Mouse (Mus musculus): ENCODE results near the gene Ell3. TPM values are rescaled to one million over a fixed set of nuclear protein-coding genes. Genes with fewer than 3 reads are reported as not detected.
"Not testable (repeated sequence)": the region's sequence is repeated elsewhere in the genome, so short reads cannot be mapped to it uniquely, and the experiment has no call there.

The Ell3 gene
- total and polyA plus RNA-seq, 3 experiments: not detected

- H3K4me3 ChIP-seq (ENCODE audit: control insufficient read depth in 1 of 2, insufficient read depth in 1 of 2, low read depth in 2 of 2, low read length in 2 of 2); H3K9me3 ChIP-seq (replicated peaks; ENCODE audit: insufficient read depth, low read length); H3K9ac ChIP-seq (ENCODE audit: control insufficient read depth, low read depth, low read length, poor library complexity, severe bottlenecking); H3K4me1 ChIP-seq (ENCODE audit: control insufficient read depth in 1 of 2, insufficient read depth in 2 of 2, low read length in 2 of 2); H3K27ac ChIP-seq (ENCODE audit: control insufficient read depth, low read depth, low read length); H3K79me2 ChIP-seq (ENCODE audit: control insufficient read depth, insufficient read depth, low read length, poor library complexity); H3K27me3 ChIP-seq (ENCODE audit: control insufficient read depth in 1 of 2, insufficient read depth in 2 of 2, low read length in 2 of 2); DNase-seq (ENCODE audit: low read depth, low spot score); H3K36me3 ChIP-seq (ENCODE audit: control insufficient read depth in 1 of 2, insufficient read depth in 2 of 2, low read length in 2 of 2): not testable (repeated sequence)
- peak in 2 of 3 experiments; percentile 1 to 5; a peak in 1 of 6 replicates for TF ChIP-seq CTCF (IDR thresholded peaks at IDR 0.05 in 2 of 3, conservative IDR thresholded peaks at IDR 0.05 in 1 of 3; ENCODE audit: control insufficient read depth in 1 of 3, insufficient read depth in 1 of 3, low read depth in 2 of 3, low read length in 3 of 3, poor library complexity in 1 of 3, severe bottlenecking in 1 of 3)
Observed at GRCm38 (mm10) chr2:121472783-121473182, 28.7 kb upstream of the Ell3 start.

- H3K27me3 ChIP-seq (ENCODE audit: control insufficient read depth in 1 of 2, insufficient read depth in 2 of 2, low read length in 2 of 2); H3K27ac ChIP-seq (ENCODE audit: control insufficient read depth, low read depth, low read length); H3K4me3 ChIP-seq (ENCODE audit: control insufficient read depth in 1 of 2, insufficient read depth in 1 of 2, low read depth in 2 of 2, low read length in 2 of 2); DNase-seq (ENCODE audit: low read depth, low spot score); H3K36me3 ChIP-seq (ENCODE audit: control insufficient read depth in 1 of 2, insufficient read depth in 2 of 2, low read length in 2 of 2); H3K79me2 ChIP-seq (ENCODE audit: control insufficient read depth, insufficient read depth, low read length, poor library complexity); H3K9ac ChIP-seq (ENCODE audit: control insufficient read depth, low read depth, low read length, poor library complexity, severe bottlenecking); H3K9me3 ChIP-seq (replicated peaks; ENCODE audit: insufficient read depth, low read length); H3K4me1 ChIP-seq (ENCODE audit: control insufficient read depth in 1 of 2, insufficient read depth in 2 of 2, low read length in 2 of 2): not testable (repeated sequence)
Observed at GRCm38 (mm10) chr2:121468982-121469381, 24.9 kb upstream of the Ell3 start.

- Histone ChIP-seq H3K9me3 (replicated peaks; ENCODE audit: insufficient read depth, low read length) (no peaks in the 10 kb centered on the region), H3K27ac (ENCODE audit: control insufficient read depth, low read depth, low read length) (no peak overlapping the region), H3K79me2 (ENCODE audit: control insufficient read depth, insufficient read depth, low read length, poor library complexity) (peaks cover 13% of the 10 kb centered on the region), H3K9ac (ENCODE audit: control insufficient read depth, low read depth, low read length, poor library complexity, severe bottlenecking) (no peak overlapping the region), H3K4me3 (ENCODE audit: control insufficient read depth in 1 of 2, insufficient read depth in 1 of 2, low read depth in 2 of 2, low read length in 2 of 2) (no peak overlapping the region), H3K4me1 (ENCODE audit: control insufficient read depth in 1 of 2, insufficient read depth in 2 of 2, low read length in 2 of 2) (0 out of 4 replicates have a peak, but pooled peaks cover 0 to 2% of the 10 kb centered on the region in 2 experiments), H3K27me3 (ENCODE audit: control insufficient read depth in 1 of 2, insufficient read depth in 2 of 2, low read length in 2 of 2) (no peaks in the 10 kb centered on the region), H3K36me3 (ENCODE audit: control insufficient read depth in 1 of 2, insufficient read depth in 2 of 2, low read length in 2 of 2) (peaks cover 0 to 11% of the 10 kb centered on the region in 2 experiments; a peak in 2 of 4 replicates)
- no peak for DNase-seq (ENCODE audit: low read depth, low spot score)
- TF ChIP-seq USF2 (IDR thresholded peaks at IDR 0.05; ENCODE audit: borderline replicate concordance in 1 of 2, insufficient read depth in 1 of 2, low read depth in 1 of 2, low read length in 2 of 2) (no peak), SIN3A (IDR thresholded peaks at IDR 0.05; ENCODE audit: low read length) (no peak), NELFE (IDR thresholded peaks at IDR 0.05; ENCODE audit: low read depth, low read length) (no peak), HCFC1 (IDR thresholded peaks at IDR 0.05; ENCODE audit: low read depth, low read length) (no peak), MEF2A (IDR thresholded peaks at IDR 0.05; ENCODE audit: extremely low read depth, insufficient replicate concordance, low read depth, low read length, poor library complexity, severe bottlenecking) (no peak), EP300 (IDR thresholded peaks at IDR 0.05; ENCODE audit: low read depth in 1 of 2, low read length in 2 of 2) (no peak), ZC3H11A (IDR thresholded peaks at IDR 0.05; ENCODE audit: low read depth, low read length) (no peak), POLR2AphosphoS5 (IDR thresholded peaks at IDR 0.05; ENCODE audit: borderline replicate concordance, low read depth, low read length) (no peak), MXI1 (IDR thresholded peaks at IDR 0.05; ENCODE audit: low read depth, low read length) (no peak), MAZ (IDR thresholded peaks at IDR 0.05; ENCODE audit: low read depth, low read length) (no peak), MAFK (IDR thresholded peaks at IDR 0.05; ENCODE audit: borderline replicate concordance, low read depth, low read length) (no peak), ETS1 (IDR thresholded peaks at IDR 0.05; ENCODE audit: low read depth, low read length) (no peak), CHD1 (IDR thresholded peaks at IDR 0.05; ENCODE audit: low read depth, low read length) (no peak), GABPA (IDR thresholded peaks at IDR 0.05; ENCODE audit: low read depth, low read length) (no peak)
Observed at GRCm38 (mm10) chr2:121460071-121460470, 16.0 kb upstream of the Ell3 start.

All from MEL (cell line).